Mouse (Mus musculus) Muller cell, postnatal 12 days (primary cell): ENCODE results near the gene Lrrc45.
"Not testable (repeated sequence)": the region's sequence is repeated elsewhere in the genome, so short reads cannot be mapped to it uniquely, and the experiment has no call there.

Experiments
- DNase-seq: peaks from one replicate; pipeline ENCODE4 v3.0.0-alpha.2; 2015; ENCODE audit errors: inconsistent ontology term

Gene Lrrc45

GRCm38 (mm10) chr11:120763121-120763999, 49.6 kb downstream of the Lrrc45 start:
- not testable (repeated sequence) for DNase-seq

- DNase-seq: not testable (repeated sequence)
These were observed 53.3 kb downstream of the Lrrc45 start for GRCm38 (mm10) chr11:120767023-120767422.

- DNase-seq: no peak
These were observed 54.5 kb downstream of the Lrrc45 start for GRCm38 (mm10) chr11:120768206-120768605.
